Mouse (Mus musculus) gonadal fat pad, adult 2 months (tissue): ENCODE results near the gene Atg9a. TPM values are rescaled to one million over a fixed set of nuclear protein-coding genes. Genes with fewer than 3 reads are reported as not detected.
"Not testable (repeated sequence)": the region's sequence is repeated elsewhere in the genome, so short reads cannot be mapped to it uniquely, and the experiment has no call there.

ENCODE experiments used
- DNase-seq: peaks from one replicate; pipeline ENCODE4 v3.0.0-alpha.2; 2012; ENCODE audit warnings: low read depth
- polyA plus RNA-seq: library from polyadenylated mRNA; depleted of rRNA; stranded (reverse); fragments of >200 nt; gene quantifications from 2 replicates; pipeline ENCODE4 v1.2.3, GENCODE M21; 2012; rRNA removed

Gene Atg9a
- 47.6 and 56.5 TPM in 2 replicates for polyA plus RNA-seq

GRCm38 (mm10) chr1:75191622-75192402 is at the start of gene Atg9a, which contains the start of gene Ankzf1:
TSS of gene Atg9a (minus strand) at chr1:75192196.
TSS of gene Ankzf1 (plus strand) at chr1:75192151.
- peak; percentile 92 for DNase-seq

DNA sequence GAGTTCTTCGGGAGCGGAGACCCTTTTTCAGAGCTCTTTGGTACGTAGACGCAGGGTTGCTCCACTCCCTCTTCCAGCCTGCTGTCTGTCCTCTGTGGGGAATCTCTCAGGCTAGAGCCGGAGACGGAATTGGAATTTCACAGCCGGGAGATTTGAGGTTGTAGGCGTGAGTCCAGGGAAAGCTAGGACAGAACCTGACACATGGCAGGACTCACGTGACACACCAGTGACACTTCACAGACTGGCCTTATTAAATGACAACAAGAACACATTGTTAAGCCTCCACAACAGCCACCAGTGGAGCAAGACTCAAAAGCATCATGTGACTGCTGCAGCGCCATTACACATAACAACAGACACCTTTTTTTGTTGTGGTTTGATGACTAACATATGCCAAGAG is 47.6 kb upstream of the Atg9a start:
- no peak for DNase-seq

GRCm38 (mm10) chr1:75236117-75237050 is 44.4 kb upstream of the Atg9a start, which contains the start of gene Dnajb2:
TSS of gene Dnajb2 (plus strand) at chr1:75236406.
- no peak for DNase-seq

DNA sequence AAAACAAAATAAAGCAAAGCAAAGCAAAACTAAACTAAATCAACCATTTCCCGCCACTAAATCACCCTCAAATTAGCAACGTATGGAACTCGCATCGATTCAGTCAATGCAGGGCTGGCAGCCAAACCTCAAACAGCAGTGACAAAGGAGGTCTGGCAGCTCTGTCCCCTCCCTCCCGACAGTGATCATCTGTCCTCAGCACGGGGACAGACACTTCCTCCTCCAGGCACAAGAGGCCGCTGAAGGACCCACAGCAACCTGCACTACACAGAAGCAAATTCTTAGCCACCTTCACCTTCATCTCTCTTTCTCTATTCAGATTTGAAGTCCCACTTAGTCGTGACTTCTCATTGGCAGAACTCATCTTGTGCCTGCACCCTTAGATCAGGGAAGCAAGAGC is 42.6 kb upstream of the Atg9a start:
- DNase-seq, result no peak

DNA sequence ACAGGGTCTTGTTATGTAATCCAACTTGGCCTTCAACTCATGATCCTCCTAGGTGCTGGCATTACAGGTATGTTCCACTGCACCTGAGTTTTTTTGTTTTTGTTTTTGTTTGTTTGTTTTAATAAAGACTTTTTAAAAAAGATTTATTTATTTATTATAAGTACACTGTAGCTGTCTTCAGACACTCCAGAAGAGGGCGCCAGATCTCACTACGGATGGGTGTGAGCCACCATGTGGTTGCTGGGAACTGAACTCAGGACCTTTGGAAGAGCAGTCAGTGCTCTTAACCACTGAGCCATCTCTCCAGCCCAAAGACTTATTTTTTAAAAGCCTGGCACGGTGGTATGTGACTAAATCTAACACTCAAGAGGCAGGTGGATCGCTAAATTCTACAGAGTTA is 40.5 kb upstream of the Atg9a start:
- DNase-seq, result not testable (repeated sequence)

- DNase-seq, result no peak
Measured at GRCm38 (mm10) chr1:75231664-75232152, 39.7 kb upstream of the Atg9a start, which contains the start of gene A630095N17Rik. TSS of gene A630095N17Rik (minus strand) at chr1:75232102.

GRCm38 (mm10) chr1:75231224-75231623 is 39.2 kb upstream of the Atg9a start:
- DNase-seq, result no peak

DNA sequence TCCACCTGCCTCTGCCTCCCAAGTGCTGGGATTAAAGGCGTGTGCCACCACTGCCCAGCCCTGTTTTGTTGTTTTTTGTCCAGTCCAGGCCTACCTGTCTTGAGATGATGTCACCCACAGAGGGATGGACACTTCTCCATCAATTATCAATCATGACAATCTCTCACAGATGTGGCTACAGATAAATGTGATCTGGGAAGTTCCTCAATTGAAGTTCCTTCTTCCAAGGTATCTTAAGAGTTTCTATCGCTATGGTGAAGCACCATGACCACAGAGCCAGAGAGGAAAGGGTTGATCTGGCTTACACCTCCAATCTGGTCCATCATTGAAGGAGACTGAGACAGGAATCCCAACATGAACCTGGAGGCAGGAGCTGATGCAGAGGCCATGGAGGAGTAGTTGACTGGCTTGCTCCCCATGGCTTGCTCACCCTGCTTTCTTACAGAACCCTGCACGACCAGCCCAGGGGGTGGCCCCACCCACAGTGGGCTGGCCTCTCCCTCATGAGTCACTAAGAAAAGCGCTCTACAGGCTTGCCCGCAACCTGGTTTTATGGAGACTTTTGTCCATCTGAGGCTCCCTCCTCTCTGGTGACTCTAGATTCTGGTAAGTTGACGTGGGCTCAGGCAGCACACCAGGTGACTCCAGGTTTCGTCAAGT is 38.5 kb upstream of the Atg9a start:
- no peak for DNase-seq

- DNase-seq, result no peak
Measured at GRCm38 (mm10) chr1:75229158-75229557, 37.2 kb upstream of the Atg9a start.

DNA sequence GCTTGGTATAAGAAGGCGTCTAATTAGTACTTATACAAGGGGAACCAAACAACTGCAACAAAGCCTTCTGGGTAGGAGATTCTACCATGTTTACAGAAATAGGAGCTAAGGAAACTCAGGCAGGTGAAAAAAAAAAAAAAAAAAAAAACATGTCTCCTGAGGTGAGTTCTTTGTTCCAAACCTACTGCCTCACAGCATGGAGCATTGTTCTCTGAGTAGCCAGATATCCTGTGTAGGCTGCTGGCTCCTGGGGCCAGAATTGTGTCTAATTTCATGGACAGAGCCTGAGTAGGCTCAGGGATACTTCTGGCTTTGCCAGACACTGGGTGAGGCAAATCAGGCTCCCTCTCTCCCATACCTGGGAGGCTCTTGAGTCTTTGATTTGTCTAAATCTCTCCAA is 35.7 kb upstream of the Atg9a start:
- no peak for DNase-seq

GRCm38 (mm10) chr1:75226138-75226537 is 34.1 kb upstream of the Atg9a start:
- DNase-seq, result no peak

GRCm38 (mm10) chr1:75225473-75225872 is 33.5 kb upstream of the Atg9a start:
- no peak for DNase-seq

DNA sequence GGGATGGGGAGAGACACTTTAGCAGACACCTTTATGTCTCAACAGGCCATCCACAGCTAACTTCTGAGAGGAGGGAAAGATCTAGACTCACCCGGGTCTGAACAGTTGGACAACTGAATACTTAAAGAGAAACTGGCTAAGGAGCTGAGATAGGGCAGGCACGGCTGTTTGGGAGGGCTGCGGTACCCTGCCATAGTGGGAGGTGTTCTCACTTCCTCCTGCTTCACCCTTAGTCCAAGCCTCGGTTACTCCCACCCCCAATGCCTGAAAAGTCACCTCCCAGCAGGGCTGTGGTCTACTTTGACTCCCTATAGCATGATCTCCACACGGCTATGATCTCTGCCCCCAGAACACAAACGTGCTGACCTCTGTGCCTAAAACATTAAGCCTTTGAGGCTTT is 31.5 kb upstream of the Atg9a start:
- no peak for DNase-seq

DNA sequence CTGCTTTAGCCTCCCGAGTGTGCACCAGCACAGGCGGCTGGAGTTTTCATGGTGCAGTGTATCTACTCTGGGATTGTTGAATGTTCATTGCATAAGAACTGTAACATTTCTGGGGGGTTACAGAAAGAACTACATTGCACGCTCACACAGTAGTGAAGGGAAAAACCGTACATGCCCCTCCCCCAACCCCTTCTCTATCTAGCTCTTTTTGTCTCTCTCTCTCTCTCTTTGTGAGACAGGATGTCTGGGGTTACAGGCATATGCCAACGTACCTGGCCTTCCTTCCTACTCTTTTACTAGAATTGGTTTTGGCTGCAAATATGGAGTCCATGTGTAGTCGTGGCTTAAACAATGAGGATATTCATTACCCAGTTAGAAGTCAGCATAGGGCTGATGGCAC is 30.9 kb upstream of the Atg9a start:
- DNase-seq, result no peak

DNA sequence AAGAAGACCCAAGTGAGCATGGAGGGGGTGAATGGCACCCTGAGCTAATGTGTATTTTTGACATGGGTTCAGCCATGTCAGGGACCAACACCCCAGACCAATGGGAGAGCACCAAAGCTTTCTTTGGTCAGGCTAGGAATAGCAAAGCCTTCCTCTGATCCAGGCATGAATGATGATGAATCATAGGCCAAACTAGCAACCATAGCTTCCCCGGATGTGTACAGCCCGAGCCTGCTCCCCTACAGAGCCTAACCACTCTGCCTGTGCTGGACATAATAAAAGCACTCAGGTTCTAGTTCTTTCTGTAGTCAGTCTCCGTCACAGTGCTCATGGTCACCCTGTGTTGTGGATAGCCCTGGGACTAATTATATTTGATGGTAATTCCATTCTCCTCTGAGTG is 29.5 kb upstream of the Atg9a start:
- no peak for DNase-seq

GRCm38 (mm10) chr1:75219531-75219930 is 27.5 kb upstream of the Atg9a start, which contains the start of gene Tuba4a:
TSS of gene Tuba4a (minus strand) at chr1:75219865.
- no peak for DNase-seq

DNA sequence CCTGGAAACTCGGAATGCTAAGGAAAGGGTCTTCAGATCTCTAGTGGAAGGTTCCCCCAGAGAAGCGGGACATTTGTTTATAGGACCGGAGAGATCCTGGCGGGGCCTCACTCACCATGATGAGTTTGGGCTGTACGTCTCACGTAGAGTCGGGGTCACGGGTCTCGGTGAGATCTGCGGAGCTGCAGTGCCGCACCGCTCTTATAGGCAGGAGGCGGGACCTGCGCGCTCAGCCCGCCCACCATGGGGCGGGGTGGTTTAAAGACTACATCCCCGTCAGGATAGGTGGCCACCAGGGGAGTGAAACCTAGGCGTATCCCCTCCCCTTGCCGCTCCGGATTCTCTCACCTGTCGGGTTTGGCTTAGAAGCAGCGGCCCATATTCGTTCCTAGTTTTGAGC is 27.1 kb upstream of the Atg9a start:
- DNase-seq, result no peak

DNA sequence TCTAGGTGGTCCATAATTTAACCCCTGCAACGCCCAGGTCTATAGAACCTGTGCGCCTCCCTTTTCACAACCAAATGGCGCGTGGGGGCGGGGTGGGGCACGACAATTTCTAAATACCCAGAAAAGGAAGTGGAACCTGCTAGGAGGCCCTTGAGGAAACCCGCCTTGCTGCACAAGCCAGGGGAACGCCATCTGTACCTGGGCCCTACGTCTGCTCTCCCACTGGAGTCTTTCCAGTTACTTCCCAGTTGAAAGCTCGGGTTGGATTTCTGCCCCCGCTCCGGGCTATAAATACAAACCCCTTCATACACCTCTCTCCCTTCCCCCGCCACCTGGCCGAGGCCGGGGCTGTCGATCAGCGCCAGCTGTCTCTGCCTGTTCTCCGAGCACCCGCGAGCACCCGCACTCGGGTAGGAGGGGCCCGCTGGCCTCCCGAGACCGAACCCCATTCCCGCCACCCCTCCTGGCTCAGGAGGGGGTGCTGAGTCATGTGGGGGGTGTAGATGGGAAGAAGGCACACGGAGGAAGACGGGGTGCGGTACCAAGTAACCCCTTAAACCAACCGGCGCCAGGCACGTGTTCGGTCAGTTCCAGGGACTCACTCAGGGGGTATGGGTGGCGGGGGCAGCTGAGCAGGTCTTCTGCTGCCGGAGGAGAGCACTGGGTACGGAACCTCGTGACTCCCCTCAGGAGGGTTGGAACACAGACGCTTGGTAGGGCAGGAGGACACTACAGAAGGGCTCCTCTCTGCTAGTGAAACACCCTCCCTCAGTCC is 26.4 kb upstream of the Atg9a start:
- no peak for DNase-seq

GRCm38 (mm10) chr1:75217893-75218226 is 25.9 kb upstream of the Atg9a start:
- no peak for DNase-seq

DNA sequence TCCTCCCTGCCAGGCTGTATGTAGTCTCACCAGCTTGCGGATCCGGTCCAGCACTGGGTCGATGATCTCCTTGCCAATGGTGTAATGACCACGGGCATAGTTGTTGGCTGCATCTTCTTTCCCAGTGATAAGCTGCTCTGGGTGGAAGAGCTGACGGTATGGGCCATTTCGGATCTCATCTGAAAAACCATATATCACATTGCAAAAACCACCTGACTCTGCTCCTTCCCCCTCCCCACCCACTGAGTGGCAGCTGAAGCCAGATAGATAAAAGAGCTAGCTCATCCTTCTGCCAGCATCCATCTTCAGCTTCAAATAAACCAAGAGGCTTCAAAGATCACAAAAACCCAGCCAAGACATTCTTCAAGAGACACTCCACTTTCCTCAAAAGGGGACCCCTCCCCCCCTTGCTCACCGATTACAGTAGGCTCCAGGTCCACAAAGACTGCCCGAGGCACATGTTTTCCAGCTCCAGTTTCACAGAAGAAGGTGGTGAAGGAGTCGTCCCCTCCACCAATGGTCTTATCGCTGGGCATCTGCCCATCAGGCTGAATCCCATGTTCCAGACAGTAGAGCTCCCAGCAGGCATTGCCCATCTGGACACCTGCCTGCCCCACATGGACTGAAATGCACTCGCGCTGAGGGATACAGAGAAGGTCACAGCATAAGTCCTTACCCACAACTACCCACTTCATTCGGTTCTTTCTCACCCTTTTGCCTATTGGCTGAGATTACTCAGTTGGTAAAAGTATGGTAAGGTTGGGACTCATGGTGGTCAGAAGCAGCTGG is 25.0 kb upstream of the Atg9a start:
- no peak for DNase-seq
